Mouse (Mus musculus) hindbrain, postnatal 0 days (tissue): ENCODE measurements around the gene Phtf1. TPM values are rescaled to one million over a fixed set of nuclear protein-coding genes. Genes with fewer than 3 reads are reported as not detected.

Experiments
- ATAC-seq: fragments of 200-750 bp; cut with Nextera tagmentation; 2 replicates; pipeline ENCODE4 v1.8.0; 2017; ENCODE audit warnings: mild to moderate bottlenecking, moderate TSS enrichment, moderate library complexity
- DNase-seq: peaks from one replicate; pipeline ENCODE4 v3.0.0-alpha.2; 2015; ENCODE audit warnings: low spot score
- H3K27ac ChIP-seq: fragments of 300-500 bp; sonication (generic); 2 replicates; pipeline ENCODE4 v1.5.1; 2014; ENCODE audit warnings: mild to moderate bottlenecking
- H3K27me3 ChIP-seq: fragments of 300-500 bp; sonication (generic); 2 replicates; pipeline ENCODE4 v1.6.1; 2014; ENCODE audit warnings: low read length, mixed read lengths; ENCODE audit not compliant: insufficient read depth
- H3K36me3 ChIP-seq: fragments of 300-500 bp; sonication (generic); 2 replicates; pipeline ENCODE4 v1.6.1; 2014; ENCODE audit warnings: low read length, mixed read lengths; ENCODE audit not compliant: insufficient read depth
- H3K4me1 ChIP-seq: fragments of 300-500 bp; sonication (generic); 2 replicates; pipeline ENCODE4 v1.6.1; 2014; ENCODE audit warnings: antibody characterized with exemption, low read length, mixed read lengths; ENCODE audit not compliant: insufficient read depth
- H3K4me2 ChIP-seq: fragments of 300-500 bp; sonication (generic); 2 replicates; pipeline ENCODE4 v1.6.1; 2014; ENCODE audit warnings: low read depth, mild to moderate bottlenecking, low read length, moderate library complexity, mixed read lengths
- H3K4me3 ChIP-seq: fragments of 300-500 bp; sonication (generic); 2 replicates; pipeline ENCODE4 v1.5.1; 2014; ENCODE audit warnings: low read length
- H3K9ac ChIP-seq: fragments of 300-500 bp; sonication (generic); replicated peaks from 2 replicates; pipeline ENCODE4 v1.6.1; 2014; ENCODE audit warnings: mild to moderate bottlenecking, low read length, moderate library complexity, mixed read lengths
- H3K9me3 ChIP-seq: fragments of 300-500 bp; sonication (generic); 2 replicates; pipeline ENCODE4 v1.6.1; 2016; ENCODE audit warnings: low read length, mixed read lengths
- CTCF ChIP-seq: IDR thresholded peaks from 2 replicates; pipeline ENCODE4 v1.5.1; 2016; ENCODE audit warnings: antibody characterized with exemption, control low read depth, low read depth
- WGBS: fragments of 180-500 bp; shearing (Covaris S2); extraction: QIAGEN DNeasy Blood & Tissue Kit; methylation state at CpG from one replicate; pipeline ENCODE4 v1.1.7; 2014; 5-methylcytosine and 5-hydroxymethylcytosine counted together
- polyA plus RNA-seq: library from polyadenylated mRNA; unstranded; fragments of >200 nt; fragmentation: Nextera tagmentation; extraction: Ambion mirVana; gene quantifications from 2 replicates; pipeline ENCODE4 v1.2.1, GENCODE M21; 2015
- total RNA-seq: library from RNA; depleted of rRNA; stranded (reverse); fragments of >200 nt; gene quantifications from 2 replicates; pipeline ENCODE4 v1.2.3, GENCODE M21; 2014; rRNA removed

The Phtf1 gene
- 24.0 and 25.0 TPM in 2 replicates for total RNA-seq
- polyA plus RNA-seq = 18.4 and 18.6 TPM in 2 replicates

DNA sequence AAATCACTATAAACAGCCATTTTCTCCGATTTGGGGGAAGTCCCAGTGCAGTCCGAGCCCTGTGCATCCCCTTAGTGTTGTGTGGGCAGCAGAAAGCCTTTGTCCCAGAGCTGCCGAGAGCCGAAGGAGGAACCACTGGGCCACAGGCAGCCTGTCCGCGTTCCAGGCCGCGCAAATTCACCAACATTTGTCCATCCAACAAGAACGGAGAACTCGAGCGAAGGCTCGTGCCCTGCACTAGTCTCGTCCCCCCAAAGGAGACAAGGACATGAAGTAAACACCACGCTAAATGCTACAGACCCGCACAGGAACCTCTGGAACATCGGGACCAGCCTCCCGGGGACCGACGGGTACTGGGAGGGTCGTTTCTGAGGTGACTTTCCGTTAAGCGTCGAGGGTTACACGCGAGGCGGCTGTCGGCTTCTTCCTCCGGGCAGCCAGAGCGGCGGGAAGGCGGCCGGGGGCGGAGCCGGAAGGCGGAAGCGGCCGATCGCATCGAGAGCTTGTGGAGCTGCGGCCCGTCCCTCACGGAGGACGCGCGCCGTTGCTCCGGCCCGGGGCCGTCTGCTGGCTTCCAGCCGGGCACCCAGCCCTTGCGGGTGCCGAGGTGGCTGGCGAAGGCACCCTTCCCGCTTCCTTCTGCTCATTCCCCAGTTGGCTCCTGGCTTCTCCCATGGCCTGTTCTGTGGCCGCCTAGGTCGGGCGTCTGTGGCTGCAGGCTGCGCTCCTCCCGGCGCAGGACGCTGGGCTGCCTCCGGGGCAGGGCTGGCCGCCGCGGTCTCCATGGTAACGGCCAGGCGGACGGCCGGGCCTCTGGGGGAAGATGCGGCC is at the start of gene Phtf1:
Gene Phtf1, plus strand, starts transcription at position 250 of the 831 bp plus-strand sequence.
- Histone ChIP-seq H3K9ac (peak within 1 kb of the TSS; percentile 93), H3K4me3 (peak within 1 kb of the TSS; percentile 93), H3K4me1 (0 out of 2 replicates have a peak, but pooled peaks cover 7% of the 10 kb centered on the region), H3K27ac (peak within 1 kb of the TSS; percentile 97), H3K36me3 (peaks cover 5% of the 10 kb centered on the region; the same call in 1 of the 2 replicates), H3K27me3 (no peaks in the 10 kb centered on the region), H3K4me2 (peak within 1 kb of the TSS; percentile 74), H3K9me3 (no peaks in the 10 kb centered on the region)
- ATAC-seq (peak; percentile 96), DNase-seq (peak; percentile 92)
- TF ChIP-seq CTCF = no peak
- WGBS = under 1% methylated on average over 63 of the region's 70 CpGs

DNA sequence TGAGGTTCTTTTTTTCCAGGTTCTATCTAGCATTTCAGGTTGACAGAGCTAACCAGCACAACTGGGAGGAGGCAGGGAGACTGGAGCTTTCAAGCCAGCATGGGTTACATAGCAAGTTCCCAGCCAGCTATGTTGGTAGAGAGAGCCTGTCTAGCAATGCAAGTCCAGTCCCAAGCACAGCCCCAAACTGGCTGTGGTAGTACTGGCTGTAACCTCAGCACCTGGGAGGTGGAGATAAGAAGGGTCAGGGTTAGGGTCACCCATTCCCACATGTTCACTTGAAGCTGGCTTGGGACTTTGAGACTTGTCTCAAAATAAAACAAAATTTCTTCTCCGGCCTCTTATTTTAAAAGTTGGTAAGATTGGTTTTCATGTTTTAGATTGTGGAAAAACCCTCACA is 47.8 kb upstream of the Phtf1 start:
- DNase-seq (no peak), ATAC-seq (no peak)
- no peaks in the 10 kb centered on the region for H3K9me3 ChIP-seq
- H3K36me3 ChIP-seq = no peaks in the 10 kb centered on the region
- H3K27me3 ChIP-seq = no peaks in the 10 kb centered on the region
- WGBS = 98% methylated on average over 1 of the region's 1 CpGs
- no peak for TF ChIP-seq CTCF
- H3K4me2 ChIP-seq = no peak overlapping the region
- no peak overlapping the region for H3K27ac ChIP-seq
- no peak overlapping the region for H3K9ac ChIP-seq
- no peak overlapping the region for H3K4me3 ChIP-seq
- H3K4me1 ChIP-seq = peaks cover 9% of the 10 kb centered on the region; the same call in 1 of the 2 replicates

DNA sequence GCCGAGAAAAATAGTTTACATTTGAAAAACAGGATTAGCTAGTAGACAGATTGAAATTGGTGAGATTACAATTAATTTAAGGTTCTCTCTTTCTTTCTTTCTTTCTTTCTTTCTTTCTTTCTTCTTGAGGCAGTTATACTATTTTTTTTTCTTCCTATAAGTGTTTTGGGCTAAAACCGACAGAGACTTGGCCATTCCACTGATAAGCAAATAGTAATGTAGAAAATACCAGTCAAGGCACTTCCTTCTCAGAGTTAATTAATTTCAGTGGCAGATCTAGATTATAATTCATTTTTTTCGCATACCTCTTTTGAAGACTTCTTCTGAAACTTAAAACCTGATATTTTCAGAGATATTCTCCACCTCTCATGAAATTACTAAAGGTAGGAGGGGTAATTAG is 42.6 kb upstream of the Phtf1 start:
- no peak overlapping the region for H3K4me3 ChIP-seq

DNA sequence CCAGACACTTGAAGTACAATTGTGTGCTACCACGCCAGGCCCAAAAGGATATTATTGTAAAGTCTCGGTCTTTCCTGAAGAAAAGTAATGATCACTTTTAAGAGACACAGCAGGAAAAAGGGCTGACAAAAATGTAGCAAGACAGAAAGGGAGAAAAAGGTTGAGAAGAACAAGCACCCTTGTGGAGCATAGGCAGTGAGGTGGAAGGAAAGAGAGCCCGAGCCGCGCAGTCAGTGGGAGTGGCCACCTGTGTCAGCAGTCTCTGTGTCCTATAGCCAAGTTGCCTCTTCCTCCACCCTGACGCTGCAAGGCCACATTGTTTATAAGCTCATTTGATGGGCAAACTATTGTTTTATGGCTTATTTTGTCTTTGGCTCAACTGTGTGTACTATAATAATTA is 40.4 kb upstream of the Phtf1 start:
- 31% methylated on average over 6 of the region's 6 CpGs for whole genome bisulfite sequencing
- DNase-seq = peak; percentile 30
- H3K4me3 ChIP-seq = no peak overlapping the region
- H3K9me3 ChIP-seq = no peaks in the 10 kb centered on the region
- no peaks in the 10 kb centered on the region for H3K27me3 ChIP-seq
- no peak for TF ChIP-seq CTCF
- H3K4me1 ChIP-seq = no peaks in the 10 kb centered on the region
- H3K9ac ChIP-seq = no peak overlapping the region
- no peak for ATAC-seq
- H3K36me3 ChIP-seq = no peaks in the 10 kb centered on the region
- no peak overlapping the region for H3K4me2 ChIP-seq
- no peak overlapping the region for H3K27ac ChIP-seq

More for the DNA sequence above, 42.6 kb upstream of the Phtf1 start:
- TF ChIP-seq CTCF = no peak
- Histone ChIP-seq H3K27me3 (no peaks in the 10 kb centered on the region), H3K9ac (no peak overlapping the region), H3K9me3 (no peaks in the 10 kb centered on the region), H3K27ac (no peak overlapping the region), H3K4me2 (no peak overlapping the region), H3K4me1 (no peaks in the 10 kb centered on the region), H3K36me3 (no peaks in the 10 kb centered on the region)
- ATAC-seq = no peak
- WGBS = 70% methylated on average over 3 of the region's 3 CpGs
- no peak for DNase-seq

DNA sequence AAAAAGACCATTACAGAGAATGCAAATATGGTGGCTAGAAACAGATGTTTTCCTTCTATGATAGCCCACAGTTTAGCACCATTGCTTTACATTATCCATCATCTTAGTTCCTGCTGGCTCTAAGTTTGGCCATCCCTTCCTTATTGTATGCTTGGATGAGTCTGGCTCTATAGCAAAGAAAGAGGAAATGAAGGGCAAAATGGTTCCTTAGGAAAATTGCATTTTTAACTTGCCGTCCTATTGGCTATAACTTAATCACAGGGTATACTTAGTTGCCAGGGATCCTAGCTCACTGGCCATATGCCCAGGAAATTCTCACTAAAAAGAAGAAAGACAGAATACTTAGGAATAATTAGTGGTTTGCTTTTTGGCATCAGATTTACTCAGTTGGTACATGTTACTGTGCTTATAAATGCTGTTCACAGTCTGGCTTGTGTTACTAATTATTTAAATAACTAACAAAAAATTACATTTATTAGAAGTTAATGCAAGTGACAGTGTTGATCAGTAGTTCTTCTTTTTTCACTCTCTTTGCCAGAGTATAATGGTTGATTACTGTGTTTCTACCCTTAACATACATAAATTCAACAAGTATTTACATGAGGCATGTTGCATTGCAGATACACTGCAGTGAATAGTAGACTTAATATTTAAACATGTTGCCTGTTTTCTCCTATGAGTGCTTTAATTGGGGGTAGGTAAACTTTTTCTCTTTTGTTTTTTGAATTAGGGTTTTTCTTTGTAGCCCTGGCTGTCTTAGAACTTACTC is 22.9 kb upstream of the Phtf1 start:
- peak overlapping the region; percentile 41; the same call in 1 of the 2 replicates for H3K27ac ChIP-seq
- ATAC-seq (peak; percentile 63; the same call in 1 of the 2 replicates), DNase-seq (peak; percentile 74)
- no peak overlapping the region for H3K4me2 ChIP-seq
- 39% methylated on average over 1 of the region's 1 CpGs for WGBS
- no peak overlapping the region for H3K9ac ChIP-seq
- no peak overlapping the region for H3K4me3 ChIP-seq
- no peaks in the 10 kb centered on the region for H3K9me3 ChIP-seq
- H3K36me3 ChIP-seq = no peaks in the 10 kb centered on the region
- H3K27me3 ChIP-seq = no peaks in the 10 kb centered on the region
- H3K4me1 ChIP-seq = no peaks in the 10 kb centered on the region
- TF ChIP-seq CTCF = no peak

DNA sequence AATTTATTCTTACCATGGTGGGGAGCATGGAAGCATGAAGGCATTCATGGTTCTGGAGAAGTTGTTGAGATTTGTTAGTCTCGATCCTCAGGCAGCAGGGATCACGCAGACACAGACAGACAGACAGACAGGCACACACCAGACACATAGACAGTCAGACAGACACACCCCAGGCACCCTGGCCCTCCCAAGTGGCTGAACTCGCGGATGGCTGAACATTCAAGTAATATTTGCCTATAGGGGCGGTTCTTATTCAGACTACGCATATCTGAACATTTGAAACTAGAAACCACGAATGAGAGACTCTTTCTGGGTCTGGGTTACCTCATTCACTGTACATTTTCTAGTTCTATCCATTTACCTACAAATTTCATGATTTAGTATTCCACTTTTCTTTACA is 19.2 kb upstream of the Phtf1 start:
- 89% methylated on average over 7 of the region's 7 CpGs for WGBS
- no peak overlapping the region for H3K9ac ChIP-seq
- no peak for TF ChIP-seq CTCF

More for the DNA sequence above, 19.2 kb upstream of the Phtf1 start:
- H3K4me1 ChIP-seq = no peaks in the 10 kb centered on the region
- no peak for ATAC-seq
- H3K4me2 ChIP-seq = no peak overlapping the region
- H3K27me3 ChIP-seq = no peaks in the 10 kb centered on the region
- no peaks in the 10 kb centered on the region for H3K36me3 ChIP-seq
- no peaks in the 10 kb centered on the region for H3K9me3 ChIP-seq
- no peak for DNase-seq
- no peak overlapping the region for H3K4me3 ChIP-seq
- H3K27ac ChIP-seq = no peak overlapping the region
